Mouse (Mus musculus) adrenal gland, postnatal 14 days (tissue): ENCODE measurements around the gene Casp3. TPM values are rescaled to one million over a fixed set of nuclear protein-coding genes. Genes with fewer than 3 reads are reported as not detected.
A peak's percentile ranks its signal among the peaks of the same experiment; 100 is the strongest.

Source experiments
- DNase-seq: peaks from one replicate; pipeline ENCODE4 v3.0.0; 2021; ENCODE audit warnings: mixed read lengths
- total RNA-seq: library from RNA; stranded (reverse); gene quantifications from 2 replicates; pipeline ENCODE4 v1.2.3, GENCODE M21; 2021

The Casp3 gene
- total RNA-seq, 1 experiment from 2014 or later, result 20.2 TPM

GRCm38 (mm10) chr8:46606930-46607329 lies 10.2 kb upstream of the Casp3 start:
- no peak for DNase-seq

GRCm38 (mm10) chr8:46611557-46611956 lies 5.5 kb upstream of the Casp3 start:
- DNase-seq, result no peak

GRCm38 (mm10) chr8:46612913-46613312 lies 4.2 kb upstream of the Casp3 start:
- no peak for DNase-seq

- no peak for DNase-seq
Measured at GRCm38 (mm10) chr8:46613377-46613776, 3.7 kb upstream of the Casp3 start.

GRCm38 (mm10) chr8:46615936-46616335 lies 1.2 kb upstream of the Casp3 start:
- DNase-seq, result no peak

- no peak for DNase-seq
Measured at GRCm38 (mm10) chr8:46617690-46618620, 864 bp downstream of the Casp3 start.

GRCm38 (mm10) chr8:46618639-46619320 lies 1.7 kb downstream of the Casp3 start:
- no peak for DNase-seq

GRCm38 (mm10) chr8:46622446-46623270 lies 5.6 kb downstream of the Casp3 start:
- DNase-seq, result no peak

- no peak for DNase-seq
Measured at GRCm38 (mm10) chr8:46625166-46625565, 8.1 kb downstream of the Casp3 start.

- DNase-seq, result no peak
Measured at GRCm38 (mm10) chr8:46626642-46627041, 9.6 kb downstream of the Casp3 start.

- no peak for DNase-seq
Measured at GRCm38 (mm10) chr8:46627881-46628280, 10.8 kb downstream of the Casp3 start.

GRCm38 (mm10) chr8:46628645-46629044 lies 11.6 kb downstream of the Casp3 start:
- DNase-seq, result no peak

GRCm38 (mm10) chr8:46630422-46630821 lies 13.3 kb downstream of the Casp3 start:
- DNase-seq, result no peak

GRCm38 (mm10) chr8:46630932-46631331 lies 13.8 kb downstream of the Casp3 start:
- DNase-seq, result no peak

GRCm38 (mm10) chr8:46639010-46639571 lies 22.0 kb downstream of the Casp3 start:
- DNase-seq, result peak; percentile 52

GRCm38 (mm10) chr8:46639852-46640251 lies 22.8 kb downstream of the Casp3 start:
- no peak for DNase-seq

- DNase-seq, result no peak
Measured at GRCm38 (mm10) chr8:46641272-46641671, 24.2 kb downstream of the Casp3 start.

GRCm38 (mm10) chr8:46648421-46648820 lies 31.3 kb downstream of the Casp3 start:
- DNase-seq, result no peak

- peak; percentile 76 for DNase-seq
Measured at GRCm38 (mm10) chr8:46651872-46652271, 34.8 kb downstream of the Casp3 start.

- no peak for DNase-seq
Measured at GRCm38 (mm10) chr8:46655919-46656318, 38.8 kb downstream of the Casp3 start.

GRCm38 (mm10) chr8:46671496-46671895 lies 54.4 kb downstream of the Casp3 start:
- peak; percentile 79 for DNase-seq
